Mouse (Mus musculus) spleen, embryonic (tissue): ENCODE results near the gene Ptgis.

Experiments
- CTCF ChIA-PET: fragments of 350-600 bp; sonication (Branson Sonifier 250); formaldehyde crosslinking; loops from one replicate; lab custom pipeline; 2022; lab: Charles Lee

The Ptgis gene

DNA sequence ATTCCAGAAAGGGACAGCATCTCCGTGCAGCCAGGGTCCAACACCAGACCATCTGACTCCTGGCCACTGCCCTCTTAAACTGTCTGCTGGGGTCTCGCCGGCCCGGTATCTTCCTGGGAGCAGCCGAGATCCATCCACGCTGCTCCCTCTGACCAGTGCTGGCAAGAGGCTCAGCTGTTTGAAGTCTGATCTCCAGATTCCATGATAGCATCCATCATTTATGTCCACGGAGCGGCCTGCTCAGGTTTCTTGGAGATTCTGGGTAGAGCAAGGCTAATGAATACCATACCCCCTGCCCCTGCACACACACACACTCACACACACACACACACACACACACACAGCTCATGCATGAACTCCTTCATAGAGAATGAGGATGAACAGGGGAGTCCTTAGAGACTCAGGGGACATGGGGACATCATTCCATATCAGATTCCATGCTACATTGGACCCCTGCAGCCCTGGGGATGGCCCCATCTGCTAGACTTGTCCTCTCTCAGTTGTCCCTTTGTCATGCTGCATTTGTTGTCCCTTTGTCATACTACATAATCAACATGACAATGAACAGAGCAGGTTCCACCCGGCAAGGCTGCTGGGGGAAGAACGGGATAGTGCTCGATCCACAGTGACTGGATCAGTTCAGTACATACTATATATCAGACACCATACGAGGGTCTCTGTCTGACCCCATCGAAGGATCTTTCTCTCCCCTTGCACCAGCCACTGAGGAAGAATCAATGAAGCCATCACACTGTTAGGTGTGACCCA, 41.6 kb downstream of the Ptgis start:
- CTCF ChIA-PET, result no interaction called here

DNA sequence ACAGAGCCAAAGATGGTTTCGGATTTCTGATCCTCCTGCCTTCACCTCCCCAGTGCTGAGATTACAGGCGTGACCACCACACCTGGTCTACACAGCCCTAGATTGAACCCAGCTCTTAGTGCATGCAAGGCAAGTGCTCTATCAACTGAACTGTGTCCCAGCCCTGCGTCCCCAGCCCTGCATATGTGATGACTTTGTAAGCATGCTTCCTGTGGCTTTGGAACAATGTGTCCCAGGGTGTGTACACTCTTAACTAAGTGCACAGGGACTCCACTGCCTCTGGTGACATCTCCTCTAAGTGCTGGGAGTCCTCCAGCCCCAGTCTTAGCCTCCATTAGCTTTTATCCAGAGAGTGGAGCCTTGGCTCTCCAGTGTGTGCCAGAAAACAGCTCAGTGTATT, 47.0 kb downstream of the Ptgis start:
- CTCF ChIA-PET, result no interaction called here

DNA sequence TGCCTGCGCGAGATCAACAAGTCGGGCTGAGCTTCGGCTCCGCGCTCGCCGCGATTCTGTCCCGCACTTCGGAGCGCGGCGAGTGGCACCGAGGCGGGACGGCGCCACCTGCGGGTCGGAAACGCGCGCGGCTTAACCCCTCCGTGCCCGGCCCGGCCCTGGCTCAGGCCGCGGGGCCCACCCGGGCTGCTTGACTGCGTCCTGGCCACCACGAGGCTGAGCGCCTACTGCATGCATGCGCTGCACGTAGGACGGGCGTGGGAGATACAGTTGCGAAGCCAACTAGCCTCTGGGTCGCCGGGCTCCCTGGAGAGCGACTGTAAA, 50.4 kb downstream of the Ptgis start, which contains the start of gene Kcnb1:
Gene Kcnb1 (minus strand): TSS at position 80 of the 324 bp plus-strand sequence.
- CTCF ChIA-PET, result interaction anchor here (0.7 kb wide), 1 partner anchor 118 kb away, joined by 4 read pairs; no protein-coding TSS in a partner anchor

DNA sequence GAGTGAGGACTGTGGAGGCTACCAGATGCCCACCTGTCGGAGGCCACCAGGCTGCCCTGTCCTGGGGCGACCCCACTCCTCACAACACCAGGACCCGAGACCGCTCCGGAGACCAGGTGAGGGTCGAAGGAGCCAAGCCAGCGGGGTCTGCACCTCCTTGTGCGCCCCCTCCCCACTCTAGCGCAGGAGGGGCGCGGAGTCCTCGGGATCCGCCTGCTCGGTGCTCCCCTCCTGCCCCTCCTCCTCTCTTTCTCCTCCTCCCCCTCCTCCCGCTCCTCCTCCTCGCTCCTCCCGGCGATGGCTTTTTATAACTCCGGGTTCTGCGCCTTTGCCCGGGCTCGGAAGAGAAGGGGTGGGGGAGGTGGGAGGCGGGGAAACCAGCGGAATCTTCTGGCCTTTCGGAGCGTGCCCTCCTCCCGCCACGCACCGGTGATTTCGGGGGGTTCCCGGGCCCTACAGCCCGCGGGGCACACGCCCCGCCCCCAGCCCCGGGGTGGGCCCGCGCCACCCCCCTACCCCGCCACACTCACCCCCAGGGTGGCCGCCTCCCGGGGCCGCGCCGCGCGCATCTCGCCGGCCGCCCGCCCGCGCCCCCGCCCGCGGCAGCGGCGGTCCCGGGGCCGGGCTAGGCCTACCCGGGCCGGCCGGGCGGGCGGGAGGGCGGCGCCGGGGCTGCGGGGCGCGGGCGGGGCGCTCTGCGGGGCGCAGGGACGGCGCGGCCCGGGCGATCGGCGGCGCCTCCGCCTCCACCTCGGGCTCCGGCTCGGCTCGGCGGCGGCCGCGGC, 50.9 kb downstream of the Ptgis start:
- CTCF ChIA-PET, result interaction anchor here (0.6 kb wide), 1 partner anchor 110 kb away, joined by 3 read pairs; no protein-coding TSS in a partner anchor

DNA sequence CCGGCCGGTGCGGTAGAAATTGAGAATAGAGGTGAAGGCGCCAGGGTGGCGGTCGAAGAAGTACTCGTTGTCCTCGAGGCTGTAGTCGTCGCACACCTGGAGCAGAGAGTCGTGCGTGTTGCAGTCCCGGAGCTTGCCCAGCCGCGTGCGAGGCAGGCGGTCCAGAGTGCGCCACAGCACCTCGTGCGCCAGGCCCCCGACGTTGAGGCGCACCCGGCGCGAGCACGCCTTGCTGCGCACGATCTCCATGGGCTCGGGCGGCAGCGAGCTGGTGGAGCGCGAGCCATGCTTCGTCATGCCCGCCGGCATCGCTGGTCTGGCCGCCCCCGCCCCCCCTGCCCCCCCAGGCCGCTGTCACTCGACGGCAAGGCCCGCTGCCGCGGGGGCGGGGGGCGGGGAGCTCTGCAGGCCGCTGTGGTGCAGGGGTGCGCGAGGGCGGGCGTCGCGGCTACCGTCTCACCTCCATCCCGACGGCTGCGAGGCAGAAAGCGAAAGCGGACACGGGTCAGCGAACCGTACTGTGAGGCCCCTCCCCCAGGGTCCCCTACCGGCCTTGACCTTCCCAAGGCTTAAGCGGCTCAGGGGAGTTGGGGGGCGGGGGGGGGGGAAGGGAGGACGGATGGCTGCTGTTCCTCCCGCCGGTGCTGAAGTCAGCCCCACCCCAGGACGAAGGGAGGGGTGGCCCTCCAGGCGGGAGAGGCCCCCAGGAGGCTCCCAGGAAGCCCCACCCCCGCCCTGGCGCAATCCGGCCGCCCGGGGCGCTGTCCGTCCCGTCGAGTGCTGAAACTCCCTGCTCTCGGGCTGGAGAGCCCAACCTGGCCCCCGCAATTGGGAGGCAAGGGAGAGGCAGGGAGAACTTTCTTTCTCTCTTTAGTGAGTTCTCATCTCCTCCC, 51.8 kb downstream of the Ptgis start:
- CTCF ChIA-PET, result interaction anchor here (0.6 kb wide), 3 partner anchors 109 to 142 kb away, joined by 3 to 6 read pairs (median 3); no protein-coding TSS in a partner anchor

DNA sequence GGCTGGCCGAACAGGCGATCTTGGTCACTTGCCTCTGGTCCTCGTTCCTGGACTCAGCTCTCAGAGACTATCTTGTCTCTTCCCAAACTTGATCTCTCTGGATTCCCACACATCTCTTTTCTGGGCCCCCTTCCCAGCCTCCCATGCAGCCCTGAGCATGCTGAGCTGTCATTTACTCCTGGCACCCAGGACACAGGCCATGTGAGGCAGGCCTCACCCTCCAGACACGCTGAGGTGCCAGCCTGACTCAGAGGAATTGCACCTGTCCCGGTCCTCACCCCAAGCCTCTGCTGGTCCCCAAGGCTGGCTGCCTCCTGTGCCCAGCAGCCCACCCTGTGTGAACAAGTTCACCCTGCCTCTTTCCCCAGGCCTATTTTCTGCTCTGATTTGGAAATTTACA, 53.3 kb downstream of the Ptgis start:
- CTCF ChIA-PET, result no interaction called here

DNA sequence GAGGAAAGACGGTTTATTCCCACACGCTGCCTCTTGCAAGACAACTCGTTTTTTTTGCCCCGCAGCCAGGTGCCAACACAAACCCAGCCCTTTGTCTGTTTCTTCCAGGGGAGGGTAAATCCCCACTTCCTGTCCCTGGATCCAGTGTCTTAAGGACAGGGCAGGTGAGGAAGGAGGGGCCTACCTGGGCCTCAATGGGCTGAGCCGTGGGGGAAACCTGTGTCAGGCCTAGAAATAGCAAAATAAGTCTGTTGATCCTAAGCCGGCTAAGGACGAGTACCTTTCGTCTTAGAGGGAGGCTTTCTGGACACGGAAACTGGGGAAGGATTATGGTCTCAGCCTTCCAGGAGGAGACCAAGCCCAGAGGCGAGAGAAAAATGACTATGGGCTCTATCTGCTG, 53.9 kb downstream of the Ptgis start:
- CTCF ChIA-PET, result interaction anchor here (0.5 to 0.6 kb wide), 2 partner anchors 9 to 90 kb away, joined by 3 to 4 read pairs; no protein-coding TSS in a partner anchor

DNA sequence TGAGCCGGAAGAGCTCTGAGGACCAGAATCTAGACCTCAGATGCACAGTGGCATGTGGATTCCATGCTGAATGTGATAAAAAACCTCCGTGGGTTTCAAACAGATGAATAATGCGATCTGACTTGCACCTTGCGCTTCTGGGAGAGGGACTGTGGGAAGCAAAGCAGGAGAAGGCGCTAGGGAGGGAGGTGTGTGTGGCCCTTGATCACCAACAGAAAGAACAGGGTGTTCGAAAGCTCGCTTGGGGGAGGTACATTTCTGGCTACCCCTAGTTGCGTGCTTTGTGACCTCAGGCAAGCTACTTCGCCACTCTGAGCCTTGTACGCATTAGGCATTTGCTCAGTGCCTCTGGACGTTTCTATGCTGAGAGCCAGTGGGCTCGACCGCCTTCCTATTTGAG, 54.4 kb downstream of the Ptgis start:
- CTCF ChIA-PET, result no interaction called here

DNA sequence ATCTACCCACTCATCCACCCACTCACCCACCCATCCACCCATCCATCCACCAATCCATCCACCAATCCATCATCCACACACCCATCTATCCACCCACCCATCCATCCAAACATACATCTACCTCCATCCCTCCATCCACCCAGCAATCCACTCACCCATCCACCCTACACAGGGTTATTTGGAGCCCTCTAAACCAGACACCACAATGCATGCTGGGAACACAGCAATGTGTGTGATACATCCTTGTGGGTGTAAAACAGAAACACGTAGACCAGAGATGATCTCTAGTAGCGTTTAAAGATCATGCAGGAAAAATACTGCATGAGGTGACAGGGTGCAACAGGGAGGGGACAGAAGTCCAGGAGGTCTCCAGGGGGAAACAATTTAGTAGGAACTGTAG, 55.0 kb downstream of the Ptgis start:
- CTCF ChIA-PET, result no interaction called here

DNA sequence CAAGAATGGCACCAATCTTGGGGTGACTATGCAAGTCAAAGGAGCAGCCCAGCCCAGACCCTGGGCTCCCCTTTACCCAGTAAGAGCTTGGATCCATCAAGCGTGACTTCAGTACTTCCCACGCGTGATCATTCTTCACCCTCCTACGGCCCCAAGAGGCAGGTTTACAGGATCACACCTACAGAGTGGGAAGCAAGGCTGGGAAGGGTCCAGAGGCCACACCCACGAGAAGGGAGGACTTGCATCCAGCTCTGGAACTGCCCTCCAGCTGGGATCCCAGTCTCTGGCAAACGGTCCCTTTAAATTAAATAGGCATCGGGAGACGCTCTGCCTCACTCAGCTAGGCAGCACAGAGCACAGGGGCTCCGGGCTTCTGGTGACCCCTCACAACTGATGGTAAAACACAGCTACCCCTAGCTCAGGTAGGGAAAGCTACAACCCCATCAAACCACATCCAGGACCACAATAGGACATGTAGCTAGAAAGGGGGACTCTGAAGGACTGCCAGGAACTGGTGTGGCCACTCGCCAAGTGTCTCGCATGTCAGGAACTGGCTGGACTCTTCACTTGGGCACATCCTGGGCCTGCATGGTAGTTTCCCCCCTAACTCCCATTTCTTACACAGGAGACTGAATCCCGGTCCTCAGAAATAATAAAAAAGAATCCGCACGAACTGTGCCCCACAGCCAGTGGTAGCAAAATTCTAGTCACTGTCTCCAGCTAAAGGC, 58.6 kb downstream of the Ptgis start:
- CTCF ChIA-PET, result no interaction called here

DNA sequence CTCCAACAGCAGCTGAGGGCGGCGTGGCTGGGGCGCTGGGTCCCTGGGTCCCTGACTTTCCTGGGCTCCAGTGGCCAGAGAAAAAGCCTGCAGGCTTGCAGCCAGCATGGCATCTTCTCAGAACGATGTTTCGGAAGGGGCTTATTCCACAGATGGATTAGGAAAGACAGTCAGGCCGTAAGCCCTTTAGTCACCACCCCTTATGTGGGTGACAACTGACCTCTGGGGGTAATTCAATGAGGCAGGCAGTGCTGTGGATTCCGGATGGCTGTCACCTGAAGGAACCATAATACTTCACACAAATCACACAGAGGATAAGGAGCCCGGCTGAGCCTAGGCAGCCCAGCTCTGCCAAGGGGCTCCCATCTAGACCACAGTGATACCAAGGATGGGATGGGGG, 59.3 kb downstream of the Ptgis start:
- CTCF ChIA-PET, result no interaction called here

DNA sequence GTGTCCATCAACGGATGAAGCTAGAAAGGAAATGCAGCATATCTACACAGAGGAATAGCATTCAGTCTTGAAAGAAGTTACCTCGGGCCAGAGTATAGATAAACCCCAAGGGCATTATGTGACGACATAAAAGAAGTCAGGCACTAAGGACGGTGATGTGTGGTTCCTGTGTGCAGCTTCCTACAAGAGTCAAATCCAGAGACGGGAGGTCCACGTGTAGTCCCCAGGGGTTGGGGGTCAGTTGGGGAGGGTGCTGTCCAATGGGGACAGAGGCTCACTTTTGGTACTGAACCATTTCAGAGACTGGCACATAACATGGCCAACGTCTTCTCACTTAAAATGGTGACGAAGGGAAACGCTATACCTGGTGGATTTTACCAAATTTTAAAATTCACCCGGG, 61.1 kb downstream of the Ptgis start:
- CTCF ChIA-PET, result no interaction called here

DNA sequence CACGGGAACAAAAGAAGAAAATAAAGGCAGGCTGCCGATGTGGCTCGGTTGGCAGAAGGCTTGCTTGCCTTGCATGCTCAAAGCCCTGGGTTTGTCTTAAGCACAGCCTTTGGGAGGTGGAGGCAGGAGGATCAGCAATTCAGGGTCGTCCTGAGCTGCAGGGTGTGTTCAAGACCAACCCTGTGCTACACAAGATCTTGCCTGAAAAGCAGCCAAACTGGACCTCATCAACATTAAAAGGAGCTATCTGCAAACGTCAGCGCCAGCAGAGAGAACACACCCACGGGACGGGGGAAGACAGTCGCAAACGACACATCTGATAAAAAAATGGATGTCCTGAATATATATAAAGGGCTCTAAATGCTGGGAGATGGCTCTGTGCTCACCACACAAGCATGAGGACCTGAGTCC, 63.2 kb downstream of the Ptgis start:
- CTCF ChIA-PET, result no interaction called here

DNA sequence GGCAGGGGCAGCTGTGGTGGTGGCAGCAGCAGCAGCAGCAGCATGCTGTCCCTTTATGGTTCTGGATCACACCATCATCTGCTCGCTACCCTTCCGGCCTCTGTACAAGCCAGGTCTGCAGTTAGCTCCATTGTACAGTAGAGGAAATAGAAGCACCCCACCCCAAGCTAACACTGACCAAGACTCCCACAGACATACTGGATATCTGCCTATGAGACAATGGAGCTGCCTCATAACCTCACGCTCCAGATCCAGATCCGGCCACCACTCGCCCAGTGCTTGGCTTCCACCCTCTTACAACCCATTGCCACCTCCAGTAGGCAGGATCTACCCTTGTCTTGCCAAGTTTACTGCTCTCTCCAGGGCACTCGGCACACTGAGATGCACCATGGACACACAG, 65.1 kb downstream of the Ptgis start:
- CTCF ChIA-PET, result interaction anchor here (0.6 kb wide), 1 partner anchor 467 kb away, joined by 3 read pairs; no protein-coding TSS in a partner anchor

DNA sequence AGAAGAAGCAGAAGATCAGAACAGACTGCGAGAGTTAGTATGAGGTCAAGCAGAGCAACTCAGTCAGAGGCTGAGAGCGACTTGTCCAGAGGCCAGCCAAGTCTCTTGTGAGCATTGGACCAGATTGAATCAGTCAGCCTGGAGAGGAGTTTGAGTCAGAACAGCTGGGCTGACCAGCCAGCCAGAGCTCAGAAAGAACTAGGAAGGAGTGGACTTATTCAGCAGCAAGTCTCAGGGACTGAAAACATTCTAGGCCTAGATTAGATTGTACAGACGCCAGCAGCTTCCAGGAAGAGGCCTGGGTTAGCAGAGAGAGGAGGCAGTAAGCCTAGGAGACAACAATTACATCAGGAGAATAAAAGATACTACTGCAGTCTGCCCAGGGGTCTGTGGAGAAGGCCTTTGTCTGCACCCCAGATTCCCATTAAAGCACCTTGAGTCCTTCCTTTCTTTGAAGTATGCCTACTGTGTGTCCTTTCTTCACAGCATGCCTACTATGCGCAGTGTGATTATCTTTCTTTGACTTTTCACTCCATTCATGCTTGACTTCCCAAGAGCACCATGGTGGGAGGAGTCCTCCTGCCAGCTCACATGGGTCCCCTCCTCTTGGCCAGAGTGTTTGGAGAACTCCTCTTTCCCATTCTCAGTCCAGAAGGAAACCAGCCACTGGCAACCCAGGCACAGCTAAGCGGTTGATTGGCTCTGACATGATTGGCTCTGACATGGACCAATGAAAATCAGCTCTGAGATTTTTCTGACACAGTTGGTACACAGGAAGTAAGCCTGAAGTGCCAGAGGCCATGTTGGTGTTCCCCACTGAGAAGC, 67.1 kb downstream of the Ptgis start:
- CTCF ChIA-PET, result no interaction called here

DNA sequence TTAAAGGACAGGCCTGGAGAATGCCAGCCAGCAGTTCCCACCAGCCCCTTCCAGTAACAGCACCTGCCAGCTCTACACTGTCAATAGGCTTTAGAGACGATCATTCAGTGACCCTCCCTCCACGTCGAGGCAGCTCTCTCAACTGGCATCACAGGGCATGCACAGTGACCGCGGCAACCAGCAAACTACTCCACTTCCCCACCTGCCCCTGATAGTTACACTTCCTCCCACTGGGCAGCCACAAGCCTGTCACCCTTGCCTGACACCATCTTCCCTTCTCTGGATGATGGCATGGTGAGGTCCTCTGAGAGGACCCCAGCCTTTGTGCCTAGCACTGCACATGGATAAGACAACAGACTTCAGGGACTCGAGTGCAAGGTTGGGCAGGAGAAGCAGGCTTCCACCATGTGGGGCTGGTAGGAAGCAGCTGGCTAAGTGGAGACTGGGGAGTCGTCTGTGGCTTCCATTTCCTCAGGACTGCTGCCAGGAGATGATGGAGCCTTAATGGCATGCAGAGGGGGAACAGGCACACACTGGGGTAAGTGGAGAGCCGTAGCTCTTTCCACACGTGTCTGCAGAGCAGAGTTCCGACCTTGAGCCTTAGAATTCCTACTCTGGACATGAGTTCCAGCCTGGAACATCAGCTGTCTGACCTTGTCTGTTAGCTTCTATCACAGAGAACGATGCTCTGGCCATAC, 72.7 kb downstream of the Ptgis start:
- CTCF ChIA-PET, result interaction anchor here (0.6 to 1.2 kb wide), 2 partner anchors 35 to 52 kb away, joined by 3 read pairs; no protein-coding TSS in a partner anchor

DNA sequence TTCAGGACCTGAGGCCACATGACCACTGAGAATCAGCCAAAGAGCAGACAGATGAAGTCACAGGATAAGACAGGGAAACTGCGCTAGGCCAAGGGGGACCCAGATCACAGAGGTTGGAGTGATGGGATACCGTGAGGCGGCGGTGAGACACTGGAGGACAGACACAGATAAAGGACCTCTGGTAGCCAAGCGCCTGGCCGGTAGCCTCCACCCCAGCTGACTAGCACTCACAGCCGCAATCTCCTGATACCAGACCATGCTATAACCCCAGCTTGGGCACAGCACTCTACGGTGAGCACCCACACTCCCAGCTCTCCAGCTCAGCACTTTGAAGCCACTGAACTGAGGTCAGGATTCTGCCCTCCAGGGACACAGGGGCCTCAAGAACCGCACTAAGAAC, 76.8 kb downstream of the Ptgis start:
- CTCF ChIA-PET, result no interaction called here

DNA sequence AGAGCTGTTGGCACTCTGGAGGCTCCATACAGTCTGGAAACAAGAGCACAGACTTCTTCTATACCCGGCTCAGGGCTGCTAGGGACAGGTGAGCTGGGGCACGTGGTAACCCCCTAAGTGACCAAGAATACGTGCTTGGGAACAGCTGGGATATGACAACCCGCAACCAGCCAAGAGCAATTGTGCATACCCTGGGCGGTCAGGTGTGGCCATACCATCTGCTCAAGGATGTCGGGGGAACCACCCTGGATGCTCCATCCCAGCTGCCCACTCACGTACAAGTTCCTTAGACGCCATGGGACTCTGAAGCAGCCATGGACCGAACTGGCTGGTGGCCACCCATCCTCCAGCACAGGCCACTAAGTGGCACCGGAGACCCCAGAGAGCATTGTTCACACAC, 77.3 kb downstream of the Ptgis start:
- CTCF ChIA-PET, result no interaction called here

DNA sequence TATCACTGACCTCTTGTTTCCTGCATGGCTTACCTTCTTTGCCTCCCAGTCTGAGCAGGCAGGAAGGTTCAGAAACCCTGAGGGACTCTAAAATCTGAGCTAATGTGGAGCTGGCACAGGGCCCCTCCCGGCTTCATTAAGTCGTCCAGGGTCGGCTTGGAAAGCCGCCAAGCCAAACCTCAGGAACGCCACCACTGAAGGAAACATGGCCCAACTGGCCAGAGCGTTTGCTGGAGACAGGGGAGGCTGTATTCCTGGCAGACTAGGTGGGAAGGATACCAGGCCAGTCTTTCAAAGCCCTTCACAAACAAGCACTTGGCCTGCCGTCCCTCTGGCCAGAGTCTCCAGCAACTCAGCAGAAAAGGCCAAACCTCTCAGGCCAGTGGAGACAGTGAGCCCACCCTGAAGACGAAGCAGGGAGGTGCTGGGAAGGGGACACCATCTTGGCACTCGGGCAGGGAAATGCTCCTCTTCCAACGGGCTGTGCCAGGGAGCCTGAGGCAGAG, 77.8 kb downstream of the Ptgis start:
- CTCF ChIA-PET, result interaction anchor here (0.6 kb wide), 1 partner anchor 81 kb away, joined by 3 read pairs; no protein-coding TSS in a partner anchor
